Mouse (Mus musculus) left cerebral cortex, postnatal 36 days (tissue): ENCODE results near the gene Cfap57. TPM values are rescaled to one million over a fixed set of nuclear protein-coding genes. Genes with fewer than 3 reads are reported as not detected.
A peak's percentile ranks its signal among the peaks of the same experiment; 100 is the strongest.
"Not testable (repeated sequence)": the region's sequence is repeated elsewhere in the genome, so short reads cannot be mapped to it uniquely, and the experiment has no call there.

Source experiments
- DNase-seq, 2 experiments: peaks; one replicate each; pipeline ENCODE4 v3.0.0; 2021 to 2022; ENCODE audit warnings: low spot score in 2 of 2, mixed read lengths in 1 of 2
- intact Hi-C: fragments of 180-260 bp; cut with DNase I; formaldehyde crosslinking; loops from one replicate; pipeline ENCODE4 v1.15.1; 2025
- total RNA-seq, 2 experiments: library from RNA; stranded (reverse); gene quantifications; 2 replicates each; pipeline ENCODE4 v1.2.3; 2021

Gene Cfap57
- total RNA-seq, 2 experiments from 2014 or later = 0.64 to 0.70 TPM

GRCm38 (mm10) chr4:118527335-118527681, 93.3 kb downstream of the Cfap57 start:
- intact Hi-C loops = no loop called here
- DNase-seq = no peak

- DNase-seq = no peak
- intact Hi-C loops = no loop called here
Observed at GRCm38 (mm10) chr4:118526408-118527334, 93.9 kb downstream of the Cfap57 start, which contains the start of gene 2610528J11Rik. TSS of gene 2610528J11Rik (plus strand) at chr4:118526999.

- intact Hi-C loops = no loop called here
- DNase-seq = no peak
Observed at GRCm38 (mm10) chr4:118525779-118526178, 94.8 kb downstream of the Cfap57 start.

GRCm38 (mm10) chr4:118523976-118524375, 96.6 kb downstream of the Cfap57 start:
- DNase-seq = no peak
- intact Hi-C loops = no loop called here

- intact Hi-C loops = no loop called here
Observed at GRCm38 (mm10) chr4:118522248-118522647, 98.3 kb downstream of the Cfap57 start.

GRCm38 (mm10) chr4:118518208-118518607, 102.4 kb downstream of the Cfap57 start:
- no peak for DNase-seq
- intact Hi-C loops = no loop called here

More at GRCm38 (mm10) chr4:118522248-118522647, 98.3 kb downstream of the Cfap57 start:
- no peak for DNase-seq

GRCm38 (mm10) chr4:118517497-118518146, 103.0 kb downstream of the Cfap57 start:
- DNase-seq = no peak
- intact Hi-C loops = no loop called here

- intact Hi-C loops = no loop called here
- DNase-seq = no peak
Observed at GRCm38 (mm10) chr4:118516699-118517496, 103.7 kb downstream of the Cfap57 start.

- peak in 1 of 2 experiments; percentile 15 for DNase-seq
- intact Hi-C loops = no loop called here
Observed at GRCm38 (mm10) chr4:118509050-118509449, 111.5 kb downstream of the Cfap57 start.

GRCm38 (mm10) chr4:118507171-118507570, 113.4 kb downstream of the Cfap57 start:
- DNase-seq, intact Hi-C loops: not testable (repeated sequence)

- DNase-seq = no peak
- intact Hi-C loops = no loop called here
Observed at GRCm38 (mm10) chr4:118505551-118505950, 115.0 kb downstream of the Cfap57 start.

Other genes starting within 250 kb of the Cfap57 start
- 10 to 100 TPM; 30.0 to 46.8 TPM for gene Szt2, start 211.5 kb downstream of the Cfap57 start, total RNA-seq
- 10 to 100 TPM; 55.6 to 62.5 TPM for gene Med8, start 211.4 kb downstream of the Cfap57 start, total RNA-seq
- 10 to 100 TPM; 21.9 to 24.3 TPM for gene Elovl1, start 192.7 kb downstream of the Cfap57 start, total RNA-seq
- gene Cdc20, start 183.4 kb downstream of the Cfap57 start, total RNA-seq = 1 to 10 TPM; 1.3 to 1.6 TPM
- gene Mpl, start 163.3 kb downstream of the Cfap57 start, total RNA-seq = under 1 TPM; 0.79 to 0.94 TPM
- 1 to 10 TPM; 7.8 to 8.6 TPM for gene Tie1, start 130.7 kb downstream of the Cfap57 start, total RNA-seq
- gene 2610528J11Rik, start 93.8 kb downstream of the Cfap57 start, total RNA-seq = not detected
- 10 to 100 TPM in 1 of 2 experiments, 1 to 10 TPM in 1; 6.6 to 14.5 TPM for gene Tmem125, start 76.7 kb downstream of the Cfap57 start, total RNA-seq
- gene Ebna1bp2, start within 50 bp of the Cfap57 start, total RNA-seq = 10 to 100 TPM; 53.5 to 62.3 TPM
- gene Olfr62, start 38.2 kb upstream of the Cfap57 start, total RNA-seq = not detected
- gene Olfr1342, start 72.0 kb upstream of the Cfap57 start, total RNA-seq = not detected
- not detected for gene Olfr1341, start 82.7 kb upstream of the Cfap57 start, total RNA-seq
- not detected for gene Olfr1340, start 99.4 kb upstream of the Cfap57 start, total RNA-seq
- not detected for gene Olfr1339, start 111.4 kb upstream of the Cfap57 start, total RNA-seq
- not detected for gene Olfr1338, start 138.0 kb upstream of the Cfap57 start, total RNA-seq
- not detected for gene Olfr1337, start 161.8 kb upstream of the Cfap57 start, total RNA-seq
- not detected for gene Olfr1335, start 189.2 kb upstream of the Cfap57 start, total RNA-seq
- not detected for gene Olfr1333, start 215.5 kb upstream of the Cfap57 start, total RNA-seq
- not detected for gene Olfr1331, start 243.9 kb upstream of the Cfap57 start, total RNA-seq